Mouse (Mus musculus) heart, postnatal 0 days (tissue): ENCODE data around the gene Prkacb. TPM values are rescaled to one million over a fixed set of nuclear protein-coding genes. Genes with fewer than 3 reads are reported as not detected.

Experiments used
- ATAC-seq: fragments of 200-750 bp; cut with Nextera tagmentation; 2 replicates; pipeline ENCODE4 v1.8.0; 2017; ENCODE audit warnings: low read depth, moderate number of reproducible peaks, moderate library complexity; ENCODE audit not compliant: insufficient read depth
- DNase-seq: peaks from one replicate; pipeline ENCODE4 v3.0.0-alpha.2; 2016; ENCODE audit warnings: low spot score
- H3K27ac ChIP-seq: fragments of 300-500 bp; sonication (generic); 2 replicates; pipeline ENCODE4 v1.5.1; 2014; ENCODE audit warnings: low read depth, mild to moderate bottlenecking
- H3K27me3 ChIP-seq: fragments of 300-500 bp; sonication (generic); 2 replicates; pipeline ENCODE4 v1.6.1; 2014; ENCODE audit warnings: low read length, mixed read lengths; ENCODE audit not compliant: control insufficient read depth, insufficient read depth
- H3K36me3 ChIP-seq: fragments of 300-500 bp; sonication (generic); replicated peaks from 2 replicates; pipeline ENCODE4 v1.6.1; 2014; ENCODE audit warnings: low read length, mixed read lengths; ENCODE audit not compliant: control insufficient read depth, insufficient read depth
- H3K4me1 ChIP-seq: fragments of 300-500 bp; sonication (generic); 2 replicates; pipeline ENCODE4 v1.6.1; 2014; ENCODE audit warnings: antibody characterized with exemption; ENCODE audit not compliant: control insufficient read depth, insufficient read depth
- H3K4me2 ChIP-seq: fragments of 300-500 bp; sonication (generic); 2 replicates; pipeline ENCODE4 v1.6.1; 2014; ENCODE audit warnings: low read depth, mild to moderate bottlenecking, low read length, moderate library complexity
- H3K4me3 ChIP-seq: fragments of 300-500 bp; sonication (generic); 2 replicates; pipeline ENCODE4 v1.5.1; 2014; ENCODE audit warnings: low read depth, low read length
- H3K9ac ChIP-seq: fragments of 300-500 bp; sonication (generic); replicated peaks from 2 replicates; pipeline ENCODE4 v1.6.1; 2014; ENCODE audit warnings: low read depth, low read length, mixed read lengths
- H3K9me3 ChIP-seq: fragments of 300-500 bp; sonication (generic); replicated peaks from 2 replicates; pipeline ENCODE4 v1.6.1; 2016; ENCODE audit warnings: low read length; ENCODE audit not compliant: control insufficient read depth
- CTCF ChIP-seq: IDR thresholded peaks from 2 replicates; pipeline ENCODE4 v1.5.1; 2016; ENCODE audit warnings: antibody characterized with exemption, control low read depth, low read depth
- EP300 ChIP-seq: IDR thresholded peaks from 2 replicates; pipeline ENCODE4 v1.6.1; 2016; ENCODE audit warnings: antibody characterized with exemption, low read depth
- WGBS: fragments of 180-500 bp; shearing (Covaris S2); extraction: QIAGEN DNeasy Blood & Tissue Kit; methylation state at CpG from one replicate; pipeline ENCODE4 v1.1.7; 2014; 5-methylcytosine and 5-hydroxymethylcytosine counted together
- polyA plus RNA-seq: library from polyadenylated mRNA; unstranded; fragments of >200 nt; fragmentation: Nextera tagmentation; extraction: Ambion mirVana; gene quantifications from 2 replicates; pipeline ENCODE4 v1.2.1, GENCODE M21; 2015
- total RNA-seq: library from RNA; depleted of rRNA; stranded (reverse); fragments of >200 nt; gene quantifications from 2 replicates; pipeline ENCODE4 v1.2.3, GENCODE M21; 2014; ENCODE audit warnings: low replicate concordance

Prkacb gene
- total and polyA plus RNA-seq, 2 experiments from 2014 or later: 41.7 to 58.6 TPM

DNA sequence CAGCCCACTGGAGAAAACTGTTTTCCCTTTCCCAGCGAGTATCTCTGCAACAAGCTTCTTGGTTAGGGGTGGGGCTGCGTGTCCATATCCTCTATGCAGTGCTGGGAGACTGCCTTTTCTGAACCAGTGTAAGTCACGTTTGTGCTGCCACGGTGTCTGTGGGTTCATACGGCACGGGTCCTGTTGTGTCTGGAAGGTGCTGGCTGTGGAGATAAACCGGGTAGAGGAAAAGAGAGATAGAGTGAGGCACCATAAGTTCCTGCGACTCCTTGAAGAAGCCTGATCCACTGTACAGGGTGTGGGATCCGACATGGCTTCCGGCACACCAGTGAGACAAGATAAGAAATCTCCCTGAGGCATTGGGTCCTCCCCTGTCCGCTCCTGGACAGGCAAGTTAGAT, 112.7 kb downstream of the Prkacb start:
- H3K9ac ChIP-seq: no peak overlapping the region; the same call in 1 of the 2 replicates
- no peak overlapping the region for H3K4me3 ChIP-seq
- H3K36me3 ChIP-seq: no peaks in the 10 kb centered on the region
- WGBS: 31% methylated on average over 11 of the region's 11 CpGs
- H3K4me2 ChIP-seq: peak overlapping the region; percentile 40
- ATAC-seq (no peak), DNase-seq (no peak)
- no peaks in the 10 kb centered on the region for H3K27me3 ChIP-seq
- no peaks in the 10 kb centered on the region for H3K9me3 ChIP-seq
- H3K27ac ChIP-seq: no peak overlapping the region
- TF ChIP-seq CTCF (no peak), EP300 (no peak)
- no peaks in the 10 kb centered on the region for H3K4me1 ChIP-seq

GRCm38 (mm10) chr3:146698982-146699381, 113.8 kb downstream of the Prkacb start:
- no peaks in the 10 kb centered on the region for H3K27me3 ChIP-seq
- H3K36me3 ChIP-seq: no peaks in the 10 kb centered on the region
- DNase-seq (no peak), ATAC-seq (no peak)
- H3K4me3 ChIP-seq: no peak overlapping the region
- no peaks in the 10 kb centered on the region for H3K9me3 ChIP-seq
- no peak for TF ChIP-seq EP300
- no peak for TF ChIP-seq CTCF
- H3K27ac ChIP-seq: no peak overlapping the region
- no peak overlapping the region for H3K9ac ChIP-seq
- WGBS: 27% methylated on average over 11 of the region's 11 CpGs
- no peaks in the 10 kb centered on the region for H3K4me1 ChIP-seq
- H3K4me2 ChIP-seq: no peak overlapping the region

DNA sequence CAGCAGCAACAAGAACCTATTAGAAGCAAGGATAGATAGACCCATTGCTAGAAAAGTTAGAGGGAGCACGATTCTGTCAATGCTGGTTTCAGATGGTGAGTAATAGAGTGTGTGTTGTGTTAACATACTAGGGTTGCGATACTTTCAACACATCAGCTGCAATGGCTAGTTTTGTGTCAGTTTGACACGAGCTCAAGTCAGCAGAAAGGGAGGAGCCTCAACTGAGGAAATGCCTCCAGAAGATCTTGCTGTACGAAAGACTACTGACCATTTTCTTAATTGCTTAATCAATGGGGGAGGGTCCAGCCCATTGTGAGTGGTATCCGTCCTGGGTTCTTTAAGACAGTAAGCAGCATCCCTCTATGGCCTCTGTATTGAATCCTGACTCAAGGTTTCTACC, 120.2 kb downstream of the Prkacb start:
- ATAC-seq (no peak), DNase-seq (no peak)
- Histone ChIP-seq H3K9ac (no peak overlapping the region), H3K4me3 (no peak overlapping the region), H3K4me1 (0 out of 2 replicates have a peak, but pooled peaks cover 7% of the 10 kb centered on the region), H3K27ac (no peak overlapping the region), H3K27me3 (no peaks in the 10 kb centered on the region), H3K9me3 (no peaks in the 10 kb centered on the region), H3K4me2 (no peak overlapping the region), H3K36me3 (no peaks in the 10 kb centered on the region)
- WGBS: 73% methylated on average over 5 of the region's 5 CpGs
- TF ChIP-seq EP300 (no peak), CTCF (no peak)

DNA sequence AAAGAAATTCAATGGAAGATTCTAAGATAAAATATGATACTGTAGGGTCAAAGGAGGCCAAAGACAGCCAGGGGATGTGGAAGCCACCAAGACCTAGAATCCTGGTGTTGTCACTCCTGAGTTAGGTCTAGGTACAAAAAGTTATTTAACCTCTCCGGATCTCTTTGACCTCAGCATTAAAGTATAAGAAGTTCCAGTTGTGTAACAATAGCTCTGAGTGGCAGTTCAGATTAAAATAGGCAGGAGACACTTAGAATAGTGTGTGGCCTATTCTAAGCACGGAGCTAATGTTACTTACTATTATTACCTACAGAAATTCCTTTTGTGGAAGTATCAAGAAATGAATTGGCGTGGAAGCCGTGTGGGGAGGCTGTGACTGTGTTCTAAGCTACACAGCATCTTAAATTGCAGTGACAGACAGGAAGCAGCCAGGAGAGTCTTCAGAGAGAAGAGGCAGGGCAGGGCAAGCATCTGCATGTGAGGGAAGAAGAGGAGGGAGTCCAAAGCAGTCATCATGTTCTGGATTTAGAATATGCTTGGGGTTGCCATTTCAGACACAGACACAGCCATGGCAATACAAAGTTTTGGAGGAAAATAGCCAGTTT, 125.6 kb downstream of the Prkacb start:
- H3K4me2 ChIP-seq: peak overlapping the region; percentile 20
- no peaks in the 10 kb centered on the region for H3K27me3 ChIP-seq
- no peaks in the 10 kb centered on the region for H3K9me3 ChIP-seq
- H3K4me3 ChIP-seq: no peak overlapping the region
- peaks cover 24% of the 10 kb centered on the region; the same call in 1 of the 2 replicates for H3K4me1 ChIP-seq
- H3K9ac ChIP-seq: no peak overlapping the region
- H3K36me3 ChIP-seq: no peaks in the 10 kb centered on the region
- no peak for ATAC-seq
- H3K27ac ChIP-seq: peak overlapping the region; percentile 66
- TF ChIP-seq EP300 (no peak), CTCF (no peak)
- DNase-seq: no peak
- WGBS: 29% methylated on average over 4 of the region's 4 CpGs

GRCm38 (mm10) chr3:146686428-146686827, 126.4 kb downstream of the Prkacb start:
- no peak overlapping the region for H3K27ac ChIP-seq
- H3K4me3 ChIP-seq: no peak overlapping the region
- no peak overlapping the region for H3K4me2 ChIP-seq
- H3K4me1 ChIP-seq: peaks cover 24% of the 10 kb centered on the region
- DNase-seq (no peak), ATAC-seq (no peak)
- H3K9ac ChIP-seq: no peak overlapping the region
- no peaks in the 10 kb centered on the region for H3K27me3 ChIP-seq
- 75% methylated on average over 8 of the region's 8 CpGs for WGBS
- H3K9me3 ChIP-seq: no peaks in the 10 kb centered on the region
- H3K36me3 ChIP-seq: no peaks in the 10 kb centered on the region
- no peak for TF ChIP-seq EP300
- TF ChIP-seq CTCF: no peak
